Mouse (Mus musculus): ENCODE results near the gene Vopp1.
A peak's percentile ranks its signal among the peaks of the same experiment; 100 is the strongest.

The Vopp1 gene

DNA sequence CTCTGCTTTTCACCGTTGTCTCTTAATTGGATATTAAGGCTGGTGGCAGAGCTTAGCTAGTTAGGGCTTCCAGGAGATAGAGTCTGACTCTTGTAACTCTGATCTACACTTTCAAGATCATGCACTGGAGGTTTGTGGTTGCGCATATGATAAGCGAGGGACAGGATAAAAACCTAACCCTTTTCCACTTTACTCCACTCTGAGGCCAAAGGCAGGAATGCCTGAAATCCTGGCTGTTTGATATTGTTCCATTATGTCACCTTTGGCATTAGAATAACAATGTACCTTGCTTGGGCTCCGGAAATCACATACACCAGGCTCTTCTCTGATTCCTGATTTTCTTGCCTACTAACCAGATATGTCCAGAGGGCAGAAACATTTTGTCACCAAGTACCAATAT is 123.3 kb downstream of the Vopp1 start:
- DNase-seq = no peak

DNA sequence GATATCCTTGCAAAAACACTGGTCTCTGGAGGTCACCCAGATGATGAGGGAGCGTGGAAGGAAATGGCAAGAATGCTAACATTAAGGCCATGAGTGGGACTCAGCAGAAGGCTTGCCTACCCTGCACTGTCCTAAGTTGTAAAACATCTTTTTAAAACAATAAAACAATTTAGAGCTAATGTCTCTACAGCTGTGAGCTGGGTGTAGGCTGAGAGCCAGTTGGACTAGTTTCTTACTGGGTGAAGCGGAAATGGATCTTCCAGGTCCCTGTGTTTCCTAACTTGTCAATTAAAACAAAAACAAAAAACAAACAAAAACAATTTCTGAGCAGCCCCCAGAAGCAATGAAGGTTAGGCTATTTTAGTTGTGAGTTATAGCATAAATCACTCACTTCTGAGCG is 131.8 kb downstream of the Vopp1 start:
- no peak for DNase-seq

DNA sequence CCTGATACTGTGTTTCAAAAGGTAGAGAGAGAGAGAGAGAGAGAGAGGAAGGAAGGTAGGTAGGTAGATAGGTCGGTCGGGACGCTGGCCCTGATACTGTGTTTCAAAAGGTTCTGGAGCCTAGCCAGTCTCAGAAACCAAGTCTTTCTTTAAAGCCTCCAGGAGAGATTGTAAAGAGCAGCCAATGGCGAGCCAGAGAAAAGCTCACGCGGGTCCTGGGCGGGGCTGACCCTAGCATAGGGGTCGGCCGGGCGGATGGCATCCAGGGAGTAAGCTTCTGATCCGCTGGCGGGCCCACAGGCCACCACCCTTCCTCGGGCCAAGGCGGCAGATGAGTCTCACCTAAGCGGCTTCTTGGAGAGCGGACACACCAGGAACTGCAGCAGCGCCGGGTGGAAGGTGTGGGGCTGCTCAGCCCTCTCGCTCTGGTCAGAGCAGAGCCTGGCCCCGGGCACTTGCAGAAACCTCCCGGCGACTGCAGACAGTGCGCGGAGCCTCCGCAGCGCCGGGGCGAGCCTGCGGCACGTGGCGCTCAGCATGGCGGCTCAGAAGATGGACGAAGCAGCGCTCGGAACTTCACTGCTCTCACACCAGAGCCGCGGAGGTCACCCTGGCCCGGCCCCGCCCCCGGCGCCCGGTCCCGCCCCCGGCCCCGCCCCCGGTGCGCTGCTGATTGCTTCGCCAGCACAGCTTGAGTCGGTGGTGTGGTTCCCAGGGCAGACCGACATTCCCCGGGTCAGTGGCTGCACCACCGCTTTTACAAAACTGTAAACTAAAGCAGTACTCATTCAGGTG is 133.3 kb downstream of the Vopp1 start, which contains the start of gene Pyurf:
TSS of gene Pyurf (minus strand) at position 612 of the 795 bp plus-strand sequence.
- DNase-seq = peak; percentile 86 to 91

DNA sequence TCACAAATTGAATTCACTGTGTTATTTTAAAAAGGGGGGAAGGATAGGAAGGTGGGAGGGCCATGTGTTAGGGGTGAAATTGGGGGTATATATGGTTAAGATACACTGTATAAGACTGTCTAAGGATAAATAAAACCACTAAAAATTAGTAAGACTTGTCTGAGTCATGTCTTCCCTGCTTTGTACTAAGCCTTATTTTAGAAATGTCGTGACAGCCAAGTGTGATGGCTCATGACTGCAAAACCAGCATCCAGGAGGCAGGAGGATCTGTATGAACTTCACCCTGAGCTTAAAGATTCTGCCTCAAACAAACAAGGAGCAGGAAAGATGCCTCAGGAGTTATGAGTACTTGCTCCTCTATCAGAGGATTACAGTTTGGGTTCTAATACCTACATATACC is 140.8 kb downstream of the Vopp1 start:
- no peak for DNase-seq

All from cerebellum, postnatal 25 days (tissue).